20 mouse cellular contexts compared by ENCODE assay signal in the genomic region with DNA sequence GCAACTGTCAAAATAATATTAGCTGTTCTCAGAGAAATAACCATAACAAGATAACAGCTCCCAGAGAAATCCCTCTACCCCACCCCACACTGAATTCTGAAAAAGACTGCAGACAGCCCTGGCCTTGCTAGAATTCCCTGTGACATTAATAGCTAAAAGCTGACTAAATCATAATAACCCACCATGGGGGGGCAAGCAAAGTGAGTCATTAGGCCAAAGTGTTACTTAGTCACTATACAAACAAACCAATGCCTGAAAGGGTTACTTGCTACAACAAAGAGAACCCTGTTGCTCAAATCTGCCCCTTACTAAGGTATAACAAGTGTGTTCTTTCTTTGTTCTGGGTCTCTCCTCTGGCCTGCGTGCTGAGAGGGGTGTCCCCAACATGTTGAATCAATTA.
"Had no signal": no experiment of that assay in that cellular context is flagged by ENCODE, and none has a peak within 500 bp of the region (broad histone marks: within the 10 kb centered on the region; RNA-seq: fewer than 3 reads in every experiment).

No protein-coding gene starts in this region.

- H3K4me3 ChIP-seq: liver, embryonic 15.5 days; lung, embryonic 15.5 days; megakaryocyte, embryonic 14.5 days; midbrain, embryonic 12.5 days; neural tube, embryonic 12.5 days had no signal

- H3K9me3 ChIP-seq: liver, embryonic 15.5 days; lung, embryonic 15.5 days; midbrain, embryonic 12.5 days; neural tube, embryonic 12.5 days had no signal

- H3K36me3 ChIP-seq: liver, embryonic 15.5 days; lung, embryonic 15.5 days; midbrain, embryonic 12.5 days; neural tube, embryonic 12.5 days had no signal

- DNase-seq: liver, postnatal 0 days; lung, adult 2 months; lung, postnatal 14 days; lung, postnatal 36 days; midbrain, embryonic 14.5 days; retina, postnatal 1 day; right cerebral cortex, adult 18-20 months; right cerebral cortex, postnatal 25 days; right cerebral cortex, postnatal 4 days; spleen, adult 18-20 months; thymus, adult 18-20 months; thymus, postnatal 14 days; thymus, postnatal 36 days had no signal

- H3K27ac ChIP-seq: liver, embryonic 15.5 days; lung, embryonic 15.5 days; macrophage; midbrain, embryonic 12.5 days; neural tube, embryonic 12.5 days had no signal

- H3K9ac ChIP-seq: liver, embryonic 15.5 days; liver, postnatal 0 days; lung, embryonic 15.5 days; midbrain, embryonic 12.5 days; neural tube, embryonic 12.5 days had no signal

- H3K4me2 ChIP-seq: liver, embryonic 15.5 days; lung, embryonic 15.5 days; midbrain, embryonic 12.5 days; neural tube, embryonic 12.5 days had no signal

- H3K27me3 ChIP-seq: liver, embryonic 15.5 days; lung, embryonic 15.5 days; megakaryocyte, embryonic 14.5 days; midbrain, embryonic 12.5 days; neural tube, embryonic 12.5 days had no signal

- ATAC-seq: liver, postnatal 0 days; lung, postnatal 0 days had no signal

- H3K4me1 ChIP-seq: liver, embryonic 15.5 days; lung, embryonic 15.5 days; megakaryocyte, embryonic 14.5 days; midbrain, embryonic 12.5 days; neural tube, embryonic 12.5 days had no signal
